Mouse (Mus musculus) spleen, adult 18-20 months (tissue): Measurements from ENCODE around the gene Folr2.

Experiments
- DNase-seq, 2 experiments: peaks; one replicate each; pipeline ENCODE4 v3.0.0; 2022; ENCODE audit warnings: mixed read lengths in 2 of 2

Gene Folr2

GRCm38 (mm10) chr7:101866491-101867265, 9.7 kb upstream of the Folr2 start:
- no peak for DNase-seq

GRCm38 (mm10) chr7:101863415-101863814, 6.4 kb upstream of the Folr2 start, which contains the start of gene Anapc15:
TSS of gene Anapc15 (plus strand) at chr7:101863715.
- DNase-seq, result no peak

- DNase-seq, result no peak
Observed at GRCm38 (mm10) chr7:101862291-101862690, 5.3 kb upstream of the Folr2 start.

- no peak for DNase-seq
Observed at GRCm38 (mm10) chr7:101860978-101861377, 4.0 kb upstream of the Folr2 start.

GRCm38 (mm10) chr7:101858362-101858761, 1.4 kb upstream of the Folr2 start:
- DNase-seq, result peak; percentile 11 to 15

GRCm38 (mm10) chr7:101853816-101854215, 3.2 kb downstream of the Folr2 start:
- DNase-seq, result no peak

- DNase-seq, result no peak
Observed at GRCm38 (mm10) chr7:101852846-101853245, 4.1 kb downstream of the Folr2 start.

- DNase-seq, result no peak
Observed at GRCm38 (mm10) chr7:101851689-101852088, 5.3 kb downstream of the Folr2 start.

- no peak for DNase-seq
Observed at GRCm38 (mm10) chr7:101847934-101848333, 9.1 kb downstream of the Folr2 start.

- no peak for DNase-seq
Observed at GRCm38 (mm10) chr7:101844186-101844585, 12.8 kb downstream of the Folr2 start.

- peak; percentile 33 to 60 for DNase-seq
Observed at GRCm38 (mm10) chr7:101837606-101838471, 19.2 kb downstream of the Folr2 start, which contains the start of gene Inppl1. TSS of gene Inppl1 (minus strand) at chr7:101838229.

GRCm38 (mm10) chr7:101837154-101837605, 19.8 kb downstream of the Folr2 start:
- no peak for DNase-seq

- DNase-seq, result peak; percentile 37 to 65
Observed at GRCm38 (mm10) chr7:101836271-101837153, 20.5 kb downstream of the Folr2 start.

GRCm38 (mm10) chr7:101835457-101836109, 21.4 kb downstream of the Folr2 start:
- DNase-seq, result no peak

- DNase-seq, result no peak
Observed at GRCm38 (mm10) chr7:101834903-101835302, 22.1 kb downstream of the Folr2 start.

- DNase-seq, result no peak
Observed at GRCm38 (mm10) chr7:101833916-101834584, 22.9 kb downstream of the Folr2 start.

GRCm38 (mm10) chr7:101833352-101833751, 23.6 kb downstream of the Folr2 start:
- no peak for DNase-seq

GRCm38 (mm10) chr7:101832372-101832771, 24.6 kb downstream of the Folr2 start:
- no peak for DNase-seq

- no peak for DNase-seq
Observed at GRCm38 (mm10) chr7:101831437-101831836, 25.6 kb downstream of the Folr2 start.

GRCm38 (mm10) chr7:101830373-101830772, 26.6 kb downstream of the Folr2 start:
- DNase-seq, result no peak
